Mouse (Mus musculus): ENCODE results near the gene Pepd. TPM values are rescaled to one million over a fixed set of nuclear protein-coding genes. Genes with fewer than 3 reads are reported as not detected.

Pepd gene
- polyA plus RNA-seq, 1 experiment from 2014 or later: 43.3 TPM

DNA sequence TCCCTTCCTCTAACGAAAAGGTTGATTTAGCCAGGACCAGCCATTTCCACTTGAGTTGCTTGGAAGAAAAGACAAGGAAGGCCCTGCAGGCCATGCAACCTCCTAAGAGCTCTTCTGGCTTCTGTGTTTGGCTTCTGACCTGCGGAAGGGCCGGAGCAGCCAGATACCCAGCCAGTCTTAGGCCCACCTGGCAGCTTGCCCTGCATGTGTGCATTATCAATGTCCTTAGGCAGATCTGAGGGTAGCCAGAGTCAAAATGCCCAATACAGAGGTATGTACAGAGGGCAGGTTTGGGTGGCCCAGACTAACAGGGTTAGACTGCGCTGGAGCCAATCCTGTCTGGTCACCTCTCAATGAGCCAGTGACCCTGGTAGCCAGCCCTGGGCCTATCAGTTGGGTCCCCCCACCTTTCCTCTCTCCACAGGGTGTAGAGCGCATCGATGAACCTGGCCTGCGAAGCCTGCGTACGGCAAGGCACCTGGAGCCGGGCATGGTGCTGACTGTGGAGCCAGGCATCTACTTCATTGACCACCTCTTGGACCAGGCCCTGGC, 131.2 kb downstream of the Pepd start:
- peaks cover 80% of the 10 kb centered on the region for H3K36me3 ChIP-seq
- H3K4me2 ChIP-seq: no peak overlapping the region
- no peak overlapping the region for H3K4me3 ChIP-seq
- no peaks in the 10 kb centered on the region for H3K27me3 ChIP-seq (replicated peaks)
- no peak overlapping the region for H3K27ac ChIP-seq (replicated peaks)
- no peak for ATAC-seq (ENCODE audit: extremely low read depth, insufficient number of reproducible peaks, low FRiP score, low TSS enrichment)
- H3K9ac ChIP-seq: no peak overlapping the region
- 94% methylated on average over 10 of the region's 10 CpGs for WGBS
- no peaks in the 10 kb centered on the region for H3K9me3 ChIP-seq
- no peaks in the 10 kb centered on the region for H3K4me1 ChIP-seq

- ATAC-seq (ENCODE audit: extremely low read depth, insufficient number of reproducible peaks, low FRiP score, low TSS enrichment): no peak
- no peaks in the 10 kb centered on the region for H3K4me1 ChIP-seq
- H3K36me3 ChIP-seq: peaks cover 85% of the 10 kb centered on the region
- WGBS: 88% methylated on average over 2 of the region's 2 CpGs
- H3K4me2 ChIP-seq: no peak overlapping the region
- no peak overlapping the region for H3K9ac ChIP-seq
- H3K9me3 ChIP-seq: no peaks in the 10 kb centered on the region
- no peak overlapping the region for H3K27ac ChIP-seq (replicated peaks)
- H3K27me3 ChIP-seq (replicated peaks): no peaks in the 10 kb centered on the region
- no peak overlapping the region for H3K4me3 ChIP-seq
These were observed 132.5 kb downstream of the Pepd start for GRCm38 (mm10) chr7:35044719-35045118.

- no peak overlapping the region for H3K27ac ChIP-seq (replicated peaks)
- no peaks in the 10 kb centered on the region for H3K4me1 ChIP-seq
- WGBS: 85% methylated on average over 4 of the region's 4 CpGs
- no peak overlapping the region for H3K4me3 ChIP-seq
- H3K9me3 ChIP-seq: no peaks in the 10 kb centered on the region
- no peak overlapping the region for H3K9ac ChIP-seq
- no peak overlapping the region for H3K4me2 ChIP-seq
- ATAC-seq (ENCODE audit: extremely low read depth, insufficient number of reproducible peaks, low FRiP score, low TSS enrichment): no peak
- peaks cover 87% of the 10 kb centered on the region for H3K36me3 ChIP-seq
- H3K27me3 ChIP-seq (replicated peaks): no peaks in the 10 kb centered on the region
These were observed 133.9 kb downstream of the Pepd start for GRCm38 (mm10) chr7:35046091-35046490.

- ATAC-seq (ENCODE audit: extremely low read depth, insufficient number of reproducible peaks, low FRiP score, low TSS enrichment): no peak
- H3K27me3 ChIP-seq (replicated peaks): no peaks in the 10 kb centered on the region
- H3K9ac ChIP-seq: no peak overlapping the region
- H3K4me2 ChIP-seq: no peak overlapping the region
- no peak overlapping the region for H3K27ac ChIP-seq (replicated peaks)
- H3K9me3 ChIP-seq: no peaks in the 10 kb centered on the region
- 91% methylated on average over 12 of the region's 12 CpGs for WGBS
- H3K36me3 ChIP-seq: peaks cover 43% of the 10 kb centered on the region
- H3K4me3 ChIP-seq: no peak overlapping the region
- H3K4me1 ChIP-seq: peaks cover 18% of the 10 kb centered on the region
These were observed 138.4 kb downstream of the Pepd start for GRCm38 (mm10) chr7:35050540-35050939.

GRCm38 (mm10) chr7:35053161-35053560, 141.0 kb downstream of the Pepd start:
- Histone ChIP-seq H3K9me3 (no peaks in the 10 kb centered on the region), H3K9ac (no peak overlapping the region), H3K36me3 (peaks cover 23% of the 10 kb centered on the region), H3K4me3 (no peak overlapping the region), H3K4me2 (no peak overlapping the region), H3K27ac (replicated peaks) (no peak overlapping the region), H3K4me1 (peaks cover 25% of the 10 kb centered on the region), H3K27me3 (replicated peaks) (no peaks in the 10 kb centered on the region)
- ATAC-seq (ENCODE audit: extremely low read depth, insufficient number of reproducible peaks, low FRiP score, low TSS enrichment): no peak
- 89% methylated on average over 3 of the region's 3 CpGs for WGBS

DNA sequence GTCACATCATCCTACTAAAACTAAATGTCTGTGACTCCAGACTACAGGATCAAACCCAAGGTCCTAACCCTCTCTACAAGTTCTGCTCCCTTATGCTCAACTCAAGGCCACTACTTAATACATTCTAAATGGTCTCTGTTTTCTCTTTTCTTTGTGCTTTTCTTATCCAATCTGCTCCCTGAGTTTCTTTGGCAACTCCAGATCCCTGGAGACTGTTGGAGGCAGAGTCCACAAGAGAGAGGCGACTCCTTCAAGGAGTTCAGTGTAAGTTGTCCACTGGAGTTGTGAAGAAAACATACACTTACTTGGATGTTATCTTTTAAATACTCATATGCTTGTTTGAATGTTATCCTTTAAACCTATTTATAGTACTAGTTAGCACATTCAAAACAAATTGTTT, 142.1 kb downstream of the Pepd start:
- Histone ChIP-seq H3K4me3 (no peak overlapping the region), H3K36me3 (peaks cover 14% of the 10 kb centered on the region), H3K9ac (no peak overlapping the region), H3K4me2 (peak overlapping the region; percentile 92), H3K9me3 (no peaks in the 10 kb centered on the region), H3K4me1 (peaks cover 25% of the 10 kb centered on the region), H3K27ac (replicated peaks) (no peak overlapping the region), H3K27me3 (replicated peaks) (no peaks in the 10 kb centered on the region)
- WGBS: 75% methylated on average over 1 of the region's 1 CpGs
- ATAC-seq (ENCODE audit: extremely low read depth, insufficient number of reproducible peaks, low FRiP score, low TSS enrichment): no peak

DNA sequence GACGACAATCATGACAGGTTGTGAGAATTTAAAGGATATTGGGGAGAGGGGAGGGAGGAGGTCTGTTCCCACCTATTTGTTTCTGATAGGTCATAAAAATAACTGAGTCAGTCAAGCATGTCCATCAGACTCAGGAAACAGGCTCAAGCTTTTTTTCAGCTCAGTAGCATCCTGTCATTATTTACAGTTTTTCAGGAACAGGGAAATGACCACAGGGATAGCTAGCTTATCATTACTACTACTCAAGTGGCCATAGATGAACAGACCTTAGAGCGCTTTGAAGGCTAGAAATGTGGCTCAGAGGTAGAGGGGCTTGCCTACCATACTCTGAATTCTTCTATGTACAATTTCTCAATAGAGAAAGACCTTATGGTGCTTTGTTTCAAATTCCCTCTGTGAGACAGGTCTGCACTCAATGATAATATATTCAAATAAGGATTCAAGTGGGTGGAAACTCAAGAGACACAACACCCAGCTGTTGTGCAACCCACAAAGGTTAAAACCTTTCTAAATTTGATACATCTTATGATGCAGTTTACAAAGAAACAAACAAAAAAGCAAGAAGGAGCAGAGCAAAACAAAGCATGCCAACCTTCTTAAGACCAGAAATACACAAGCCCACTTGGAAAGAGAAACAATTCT, 142.9 kb downstream of the Pepd start:
- Histone ChIP-seq H3K4me3 (peak overlapping the region; percentile 93), H3K36me3 (peaks cover 8% of the 10 kb centered on the region), H3K4me1 (peaks cover 25% of the 10 kb centered on the region), H3K9me3 (0 out of 2 replicates have a peak, but pooled peaks cover 5% of the 10 kb centered on the region), H3K27me3 (replicated peaks) (no peaks in the 10 kb centered on the region), H3K4me2 (peak overlapping the region; percentile 92), H3K9ac (peak overlapping the region; percentile 96), H3K27ac (replicated peaks) (peak overlapping the region; percentile 89)
- no peak for ATAC-seq (ENCODE audit: extremely low read depth, insufficient number of reproducible peaks, low FRiP score, low TSS enrichment)
- 53% methylated on average over 2 of the region's 2 CpGs for WGBS

DNA sequence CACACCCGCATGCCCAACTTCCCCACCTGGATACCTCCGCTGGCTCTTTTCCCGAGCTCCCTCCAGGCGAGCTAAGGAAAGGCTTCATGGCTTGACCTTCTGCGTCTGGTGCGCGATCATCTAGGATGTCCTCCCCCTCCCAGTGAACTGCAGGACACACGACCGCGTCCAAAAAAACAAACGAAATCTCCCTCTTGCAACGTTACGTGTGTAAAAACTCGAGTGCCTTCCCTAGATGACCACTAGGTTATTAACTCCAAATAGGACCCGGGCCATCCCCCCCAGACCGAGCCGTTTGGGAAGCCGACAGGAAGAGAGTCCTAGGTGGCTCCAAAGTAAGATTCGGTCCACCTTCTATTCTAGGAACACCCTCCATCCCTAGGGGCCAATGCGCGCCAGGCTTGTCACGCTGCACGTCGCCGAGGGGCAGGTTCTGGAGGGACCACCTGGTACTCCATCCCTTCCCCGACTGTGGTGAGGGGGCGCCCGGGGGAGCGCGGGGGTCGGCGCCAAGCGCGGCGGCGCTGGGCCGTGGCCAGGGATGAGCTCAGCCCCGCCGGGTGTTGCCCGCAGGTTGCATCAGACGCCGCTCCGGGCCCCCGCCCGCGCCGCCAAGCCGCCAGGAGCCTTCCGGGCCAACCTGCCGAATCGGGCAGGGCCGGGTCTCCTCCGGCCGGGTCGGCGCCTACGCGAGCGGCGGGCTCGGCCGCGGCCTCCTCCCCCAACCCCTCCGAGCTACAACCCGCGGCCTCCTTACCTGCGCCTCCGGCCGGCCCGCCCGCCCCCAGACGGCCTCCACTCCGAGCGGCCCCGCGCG, 143.6 kb downstream of the Pepd start:
- peaks cover 1% of the 10 kb centered on the region for H3K36me3 ChIP-seq
- H3K4me3 ChIP-seq: peak overlapping the region; percentile 93
- peaks cover 25% of the 10 kb centered on the region for H3K4me1 ChIP-seq
- ATAC-seq (ENCODE audit: extremely low read depth, insufficient number of reproducible peaks, low FRiP score, low TSS enrichment): peak; percentile 83; the same call in 1 of the 2 replicates
- H3K4me2 ChIP-seq: peak overlapping the region; percentile 92
- under 1% methylated on average over 76 of the region's 77 CpGs for WGBS
- 0 out of 2 replicates have a peak, but pooled peaks cover 5% of the 10 kb centered on the region for H3K9me3 ChIP-seq
- no peaks in the 10 kb centered on the region for H3K27me3 ChIP-seq (replicated peaks)
- peak overlapping the region; percentile 89 for H3K27ac ChIP-seq (replicated peaks)
- H3K9ac ChIP-seq: peak overlapping the region; percentile 96

DNA sequence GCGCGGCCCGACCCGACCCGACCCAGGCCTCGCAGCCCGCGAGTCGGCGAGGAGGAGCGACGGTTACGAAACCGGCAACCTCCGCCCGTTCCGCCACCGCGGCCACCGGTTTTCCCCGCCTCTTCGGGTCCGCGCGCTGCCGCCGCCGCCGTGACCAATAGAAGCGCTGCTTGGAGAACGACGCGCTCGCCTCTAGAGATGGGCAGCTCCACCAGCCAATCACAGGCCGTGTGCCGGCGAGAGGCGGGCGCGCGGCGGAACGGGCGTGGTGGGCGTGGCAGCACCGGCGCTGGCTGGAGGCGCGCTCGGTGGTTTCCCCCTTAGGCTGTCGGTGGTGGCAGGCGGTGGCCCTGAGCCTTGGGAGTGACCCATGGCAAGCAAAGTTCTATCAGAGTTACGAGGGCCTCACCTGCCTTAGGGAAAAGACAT, 144.3 kb downstream of the Pepd start, which contains the start of gene Cebpg:
Gene Cebpg, minus strand, starts transcription at position 138 of the 429 bp plus-strand sequence.
- Histone ChIP-seq H3K9ac (peak within 1 kb of the TSS; percentile 96), H3K9me3 (0 out of 2 replicates have a peak, but pooled peaks cover 5% of the 10 kb centered on the region), H3K36me3 (no peaks in the 10 kb centered on the region), H3K27me3 (replicated peaks) (no peaks in the 10 kb centered on the region), H3K4me2 (peak within 1 kb of the TSS; percentile 92), H3K27ac (replicated peaks) (peak within 1 kb of the TSS; percentile 89), H3K4me3 (peak within 1 kb of the TSS; percentile 93), H3K4me1 (peaks cover 25% of the 10 kb centered on the region)
- ATAC-seq (ENCODE audit: extremely low read depth, insufficient number of reproducible peaks, low FRiP score, low TSS enrichment): peak; percentile 97
- WGBS: under 1% methylated on average over 49 of the region's 53 CpGs

DNA sequence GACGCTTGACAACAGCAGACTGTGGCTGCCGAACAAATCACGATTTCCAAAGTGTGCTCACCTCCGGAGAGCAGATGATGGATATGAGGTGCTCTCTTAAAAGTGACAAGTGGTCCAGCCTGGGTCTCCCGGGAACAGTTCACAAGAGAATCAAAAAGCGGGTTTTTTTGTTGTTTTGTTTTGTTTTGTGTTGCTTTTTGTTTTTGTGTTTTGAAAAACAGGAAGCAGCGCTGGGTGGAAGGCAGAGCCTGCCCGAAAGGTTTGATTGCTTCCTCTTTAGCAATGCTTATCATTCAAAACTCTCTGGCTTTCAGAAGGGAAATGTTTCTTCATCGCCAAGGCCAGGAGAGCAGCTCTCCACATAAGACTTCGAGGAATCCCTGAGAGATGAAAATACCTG, 144.8 kb downstream of the Pepd start:
- Histone ChIP-seq H3K4me1 (peaks cover 25% of the 10 kb centered on the region), H3K9ac (peak overlapping the region; percentile 96), H3K9me3 (0 out of 2 replicates have a peak, but pooled peaks cover 5% of the 10 kb centered on the region), H3K36me3 (no peaks in the 10 kb centered on the region), H3K4me2 (peak overlapping the region; percentile 92), H3K27ac (replicated peaks) (peak overlapping the region; percentile 56), H3K4me3 (peak overlapping the region; percentile 93), H3K27me3 (replicated peaks) (no peaks in the 10 kb centered on the region)
- WGBS: 13% methylated on average over 10 of the region's 10 CpGs
- no peak for ATAC-seq (ENCODE audit: extremely low read depth, insufficient number of reproducible peaks, low FRiP score, low TSS enrichment)

DNA sequence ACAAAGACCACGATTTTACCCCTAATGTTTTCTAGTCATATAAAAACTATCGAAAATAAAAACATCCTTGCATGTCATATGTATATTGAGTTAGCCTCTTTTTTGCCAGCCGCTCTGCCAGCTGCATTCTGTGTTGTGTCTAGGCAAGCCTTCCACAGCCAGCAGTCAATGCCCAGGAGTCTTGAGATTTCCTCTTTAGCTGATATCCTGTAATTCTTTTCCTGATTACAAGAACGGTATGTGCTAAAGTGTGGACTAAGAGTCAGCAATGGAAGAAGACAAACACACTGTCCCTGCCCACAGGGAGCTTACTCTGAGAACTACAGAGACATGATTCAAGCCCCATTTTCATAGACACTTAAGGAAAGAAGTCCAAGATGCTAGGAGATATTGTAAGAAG, 145.4 kb downstream of the Pepd start:
- ATAC-seq (ENCODE audit: extremely low read depth, insufficient number of reproducible peaks, low FRiP score, low TSS enrichment): no peak
- 65% methylated on average over 4 of the region's 4 CpGs for WGBS
- H3K4me2 ChIP-seq: peak overlapping the region; percentile 92; the same call in 1 of the 2 replicates

More for the DNA sequence above, 145.4 kb downstream of the Pepd start:
- H3K27ac ChIP-seq (replicated peaks): no peak overlapping the region
- no peaks in the 10 kb centered on the region for H3K36me3 ChIP-seq
- peaks cover 25% of the 10 kb centered on the region for H3K4me1 ChIP-seq
- H3K4me3 ChIP-seq: no peak overlapping the region
- H3K9ac ChIP-seq: no peak overlapping the region
- H3K9me3 ChIP-seq: 0 out of 2 replicates have a peak, but pooled peaks cover 5% of the 10 kb centered on the region
- H3K27me3 ChIP-seq (replicated peaks): no peaks in the 10 kb centered on the region

All from heart, embryonic 13.5 days (tissue).